Mouse (Mus musculus): ENCODE measurements around the gene Atp2b4. TPM values are rescaled to one million over a fixed set of nuclear protein-coding genes. Genes with fewer than 3 reads are reported as not detected.

Atp2b4 gene
- 12.2 and 16.3 TPM in 2 replicates for polyA plus RNA-seq (2016; fragmentation: Nextera tagmentation; extraction: Ambion mirVana)

DNA sequence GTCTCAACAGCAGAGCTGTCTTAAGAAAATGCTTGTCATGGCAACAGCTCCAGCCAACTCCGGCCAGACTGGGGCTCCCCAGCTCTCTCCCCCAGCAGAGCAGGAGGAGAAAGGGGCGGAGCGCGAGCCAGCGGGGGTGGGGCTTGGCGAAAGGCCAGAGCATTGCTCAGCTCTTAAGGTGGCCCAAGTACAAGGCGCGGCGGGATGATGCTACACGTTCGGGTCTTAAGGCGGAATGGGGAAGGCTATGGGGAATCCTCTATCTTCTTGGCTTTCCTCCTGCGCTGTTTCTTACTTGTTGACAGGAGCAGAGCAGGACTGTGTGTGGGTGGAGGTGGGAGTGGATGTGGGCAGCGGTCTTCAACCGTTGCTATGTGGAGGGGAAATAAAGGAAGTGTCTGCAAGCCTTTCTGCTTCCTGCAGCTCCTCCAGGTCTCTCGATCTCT, at the start of gene Atp2b4:
Gene Atp2b4, minus strand, starts transcription at position 94 of the 446 bp plus-strand sequence.
- H3K36me3 ChIP-seq = no peaks in the 10 kb centered on the region
- H3K27ac ChIP-seq = 0 out of 2 replicates have a peak within 1 kb of the TSS, but pooled peaks have one; percentile 17
- peak within 1 kb of the TSS; percentile 57 for H3K9ac ChIP-seq
- H3K4me3 ChIP-seq = peak within 1 kb of the TSS; percentile 49
- peak; percentile 78 for ATAC-seq (ENCODE audit: low FRiP score)
- H3K4me1 ChIP-seq = peaks cover 37% of the 10 kb centered on the region
- H3K4me2 ChIP-seq (replicated peaks) = peak within 1 kb of the TSS; percentile 89
- peaks cover 18% of the 10 kb centered on the region for H3K27me3 ChIP-seq
- under 1% methylated on average over 16 of the region's 16 CpGs for WGBS
- no peaks in the 10 kb centered on the region for H3K9me3 ChIP-seq (replicated peaks)

- WGBS = 14% methylated on average over 9 of the region's 9 CpGs
- no peak overlapping the region for H3K4me3 ChIP-seq
- H3K27ac ChIP-seq = no peak overlapping the region; the same call in 1 of the 2 replicates
- no peak overlapping the region for H3K9ac ChIP-seq
- H3K4me1 ChIP-seq = peaks cover 40% of the 10 kb centered on the region
- H3K4me2 ChIP-seq (replicated peaks) = no peak overlapping the region
- H3K27me3 ChIP-seq = no peaks in the 10 kb centered on the region
- H3K36me3 ChIP-seq = no peaks in the 10 kb centered on the region
- no peak for ATAC-seq (ENCODE audit: low FRiP score)
- no peaks in the 10 kb centered on the region for H3K9me3 ChIP-seq (replicated peaks)
Observed at GRCm38 (mm10) chr1:133844734-133845133, 43.9 kb upstream of the Atp2b4 start.

DNA sequence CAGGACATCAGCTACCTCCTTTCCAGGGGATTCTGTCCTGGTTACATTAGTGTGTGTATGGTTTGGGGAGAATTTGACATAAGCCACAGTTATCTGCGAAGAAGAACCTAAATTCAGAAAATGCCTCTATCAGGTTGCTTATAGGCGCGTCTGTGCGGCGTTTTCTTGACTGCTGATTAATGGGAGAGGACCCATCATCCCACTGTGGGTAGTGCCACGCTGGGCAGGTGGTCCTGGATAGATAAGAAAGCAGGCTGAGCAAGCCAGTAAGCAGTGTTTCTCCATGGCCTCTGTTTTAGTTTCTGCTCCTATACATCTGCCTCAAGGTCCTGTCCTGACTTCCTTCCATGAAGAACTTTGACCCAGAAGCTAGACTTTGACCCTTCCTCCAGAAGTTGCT, 43.1 kb upstream of the Atp2b4 start:
- H3K9me3 ChIP-seq (replicated peaks) = no peaks in the 10 kb centered on the region
- no peaks in the 10 kb centered on the region for H3K36me3 ChIP-seq
- H3K4me2 ChIP-seq (replicated peaks) = no peak overlapping the region
- H3K27ac ChIP-seq = no peak overlapping the region
- 78% methylated on average over 6 of the region's 6 CpGs for WGBS
- no peak for ATAC-seq (ENCODE audit: low FRiP score)
- H3K4me3 ChIP-seq = no peak overlapping the region
- no peaks in the 10 kb centered on the region for H3K27me3 ChIP-seq
- no peak overlapping the region for H3K9ac ChIP-seq
- H3K4me1 ChIP-seq = peaks cover 40% of the 10 kb centered on the region

- WGBS = 30% methylated on average over 4 of the region's 4 CpGs
- Histone ChIP-seq H3K27me3 (no peaks in the 10 kb centered on the region), H3K4me2 (replicated peaks) (no peak overlapping the region), H3K4me3 (no peak overlapping the region), H3K36me3 (no peaks in the 10 kb centered on the region), H3K4me1 (peaks cover 40% of the 10 kb centered on the region), H3K9ac (no peak overlapping the region), H3K9me3 (replicated peaks) (no peaks in the 10 kb centered on the region), H3K27ac (no peak overlapping the region)
- no peak for ATAC-seq (ENCODE audit: low FRiP score)
Observed at GRCm38 (mm10) chr1:133843370-133843769, 42.5 kb upstream of the Atp2b4 start.

- ATAC-seq (ENCODE audit: low FRiP score) = 0 out of 2 replicates have a peak, but pooled peaks have one; percentile 30
- no peak overlapping the region for H3K4me2 ChIP-seq (replicated peaks)
- no peaks in the 10 kb centered on the region for H3K9me3 ChIP-seq (replicated peaks)
- H3K27ac ChIP-seq = no peak overlapping the region
- H3K4me3 ChIP-seq = no peak overlapping the region
- 56% methylated on average over 11 of the region's 11 CpGs for WGBS
- peaks cover 40% of the 10 kb centered on the region for H3K4me1 ChIP-seq
- H3K27me3 ChIP-seq = no peaks in the 10 kb centered on the region
- H3K9ac ChIP-seq = no peak overlapping the region
- H3K36me3 ChIP-seq = no peaks in the 10 kb centered on the region
Observed at GRCm38 (mm10) chr1:133842074-133842725, 41.4 kb upstream of the Atp2b4 start.

DNA sequence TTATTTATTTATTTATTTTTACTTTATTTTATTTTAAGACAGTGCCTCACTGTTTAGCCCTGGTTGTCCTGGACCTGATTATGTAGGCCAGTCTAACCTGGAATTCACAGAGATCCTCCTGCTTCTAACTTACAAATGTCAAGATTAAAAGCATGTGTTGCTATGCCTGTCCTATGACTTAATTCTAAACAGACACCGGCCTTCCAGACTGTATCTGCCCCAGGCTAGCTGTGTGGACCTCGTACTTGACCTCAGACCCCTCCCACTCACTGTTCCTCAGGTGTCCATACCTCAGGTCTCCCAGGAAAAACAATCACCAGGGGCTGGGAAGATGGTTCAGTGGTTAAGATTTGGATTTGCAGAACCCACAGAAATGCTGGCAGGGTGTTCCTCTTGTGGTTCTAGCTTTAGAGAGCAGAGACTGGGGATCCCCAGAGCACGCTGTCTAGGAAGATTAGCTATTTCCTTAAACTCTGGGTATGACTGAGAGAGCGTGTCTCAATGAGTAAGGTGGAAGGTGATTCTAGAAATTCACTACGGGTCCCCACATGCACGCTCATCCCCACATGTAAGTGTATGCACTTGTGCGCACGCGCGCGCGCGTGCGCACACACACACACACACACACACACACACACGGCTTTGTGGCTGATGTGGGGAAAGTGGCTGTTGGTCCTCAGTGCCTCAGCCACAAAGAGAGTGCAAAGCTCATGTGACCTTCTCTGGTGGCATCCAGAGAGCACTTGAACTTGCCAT, 40.5 kb upstream of the Atp2b4 start:
- H3K27me3 ChIP-seq = no peaks in the 10 kb centered on the region
- H3K27ac ChIP-seq = no peak overlapping the region
- 89% methylated on average over 15 of the region's 15 CpGs for WGBS
- ATAC-seq (ENCODE audit: low FRiP score) = no peak
- H3K4me1 ChIP-seq = peaks cover 36% of the 10 kb centered on the region
- no peaks in the 10 kb centered on the region for H3K9me3 ChIP-seq (replicated peaks)
- no peak overlapping the region for H3K4me2 ChIP-seq (replicated peaks)
- no peak overlapping the region for H3K9ac ChIP-seq
- no peak overlapping the region for H3K4me3 ChIP-seq
- no peaks in the 10 kb centered on the region for H3K36me3 ChIP-seq

DNA sequence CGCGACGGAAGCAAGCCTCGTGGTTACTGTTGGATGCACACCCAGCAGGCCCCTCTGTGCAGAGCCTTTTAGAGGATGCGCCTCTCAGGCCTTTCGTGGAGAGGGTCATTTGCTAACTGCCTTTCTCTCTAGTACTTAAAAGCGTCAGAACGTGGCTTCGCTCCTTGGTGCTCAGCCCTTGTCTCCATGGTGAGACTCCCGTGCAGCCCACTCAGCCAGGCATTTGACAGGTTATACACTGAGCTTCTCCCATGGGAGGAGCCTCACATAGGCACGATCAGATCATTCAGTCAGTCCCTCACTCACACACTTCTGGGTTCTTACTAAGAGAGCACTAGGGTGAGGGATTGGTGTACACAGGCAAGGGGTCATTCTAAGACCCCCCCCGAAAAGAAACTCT, 39.7 kb upstream of the Atp2b4 start:
- Histone ChIP-seq H3K27ac (peak overlapping the region; percentile 26; the same call in 1 of the 2 replicates), H3K4me3 (no peak overlapping the region), H3K9ac (no peak overlapping the region), H3K36me3 (no peaks in the 10 kb centered on the region), H3K4me2 (replicated peaks) (no peak overlapping the region), H3K4me1 (peaks cover 35% of the 10 kb centered on the region), H3K9me3 (replicated peaks) (no peaks in the 10 kb centered on the region), H3K27me3 (no peaks in the 10 kb centered on the region)
- 49% methylated on average over 12 of the region's 12 CpGs for WGBS
- ATAC-seq (ENCODE audit: low FRiP score) = no peak

- Histone ChIP-seq H3K9me3 (replicated peaks) (no peaks in the 10 kb centered on the region), H3K27ac (peak overlapping the region; percentile 30; the same call in 1 of the 2 replicates), H3K4me2 (replicated peaks) (no peak overlapping the region), H3K9ac (no peak overlapping the region), H3K27me3 (0 out of 2 replicates have a peak, but pooled peaks cover 3% of the 10 kb centered on the region), H3K36me3 (no peaks in the 10 kb centered on the region), H3K4me1 (peaks cover 15% of the 10 kb centered on the region), H3K4me3 (no peak overlapping the region)
- 83% methylated on average over 6 of the region's 6 CpGs for WGBS
- no peak for ATAC-seq (ENCODE audit: low FRiP score)
Observed at GRCm38 (mm10) chr1:133834309-133834708, 33.5 kb upstream of the Atp2b4 start.

DNA sequence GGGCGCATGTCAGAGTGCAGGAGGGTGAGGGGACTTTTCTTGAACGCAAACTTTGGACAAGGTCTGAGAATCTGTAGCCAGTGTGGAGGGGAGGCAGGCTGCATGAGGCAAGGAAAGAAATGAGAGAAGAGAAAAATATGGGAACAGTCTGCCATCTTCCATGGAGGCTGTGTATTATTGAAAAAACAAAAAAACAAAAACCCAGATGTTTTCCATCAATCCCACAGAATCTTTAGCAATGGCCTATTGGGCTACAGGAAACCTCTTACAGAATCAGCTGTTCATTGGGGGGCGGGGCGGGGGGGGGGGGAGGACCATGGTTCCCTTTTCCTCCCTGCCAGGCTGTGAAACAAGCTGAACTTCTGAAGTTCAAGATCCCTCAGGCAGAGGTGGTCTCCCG, 31.9 kb upstream of the Atp2b4 start:
- H3K4me3 ChIP-seq = no peak overlapping the region
- peaks cover 3% of the 10 kb centered on the region; the same call in 1 of the 2 replicates for H3K27me3 ChIP-seq
- no peak overlapping the region for H3K9ac ChIP-seq
- 46% methylated on average over 5 of the region's 5 CpGs for WGBS
- H3K27ac ChIP-seq = no peak overlapping the region
- H3K4me1 ChIP-seq = peaks cover 20% of the 10 kb centered on the region
- ATAC-seq (ENCODE audit: low FRiP score) = no peak
- no peaks in the 10 kb centered on the region for H3K36me3 ChIP-seq
- no peaks in the 10 kb centered on the region for H3K9me3 ChIP-seq (replicated peaks)
- no peak overlapping the region for H3K4me2 ChIP-seq (replicated peaks)

- ATAC-seq (ENCODE audit: low FRiP score) = no peak
- Histone ChIP-seq H3K27me3 (peaks cover 3% of the 10 kb centered on the region; the same call in 1 of the 2 replicates), H3K4me3 (no peak overlapping the region), H3K9me3 (replicated peaks) (no peaks in the 10 kb centered on the region), H3K27ac (peak overlapping the region; percentile 90), H3K4me1 (peaks cover 32% of the 10 kb centered on the region), H3K4me2 (replicated peaks) (no peak overlapping the region), H3K9ac (no peak overlapping the region), H3K36me3 (no peaks in the 10 kb centered on the region)
- WGBS = 74% methylated on average over 7 of the region's 7 CpGs
Observed at GRCm38 (mm10) chr1:133826193-133826592, 25.4 kb upstream of the Atp2b4 start.

DNA sequence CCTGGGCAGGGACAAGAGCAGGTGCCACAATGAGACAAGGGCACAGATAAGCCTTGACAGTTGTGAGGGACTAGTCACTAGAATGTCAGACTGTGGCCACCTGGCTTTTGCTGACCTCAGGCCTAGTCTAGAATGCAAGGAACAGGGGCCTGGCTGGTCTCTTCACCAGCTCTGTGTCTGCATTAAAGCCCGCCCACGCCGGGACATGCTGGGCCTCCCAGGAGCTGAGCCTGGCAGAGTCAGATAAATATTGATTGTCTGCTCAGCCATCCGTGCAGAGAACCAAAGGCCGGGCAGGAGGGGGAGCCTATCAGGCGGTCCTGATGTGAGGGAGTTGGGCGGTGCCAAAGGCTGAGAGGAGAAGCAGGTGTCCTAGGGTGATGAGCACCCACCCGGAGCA, 24.7 kb upstream of the Atp2b4 start:
- WGBS = 6% methylated on average over 8 of the region's 8 CpGs
- Histone ChIP-seq H3K4me3 (no peak overlapping the region), H3K36me3 (no peaks in the 10 kb centered on the region), H3K9ac (0 out of 2 replicates have a peak overlapping the region, but pooled peaks have one; percentile 23), H3K4me1 (peaks cover 37% of the 10 kb centered on the region), H3K9me3 (replicated peaks) (no peaks in the 10 kb centered on the region), H3K27me3 (peaks cover 3% of the 10 kb centered on the region; the same call in 1 of the 2 replicates), H3K27ac (peak overlapping the region; percentile 90), H3K4me2 (replicated peaks) (no peak overlapping the region)
- peak; percentile 87 for ATAC-seq (ENCODE audit: low FRiP score)

- Histone ChIP-seq H3K36me3 (no peaks in the 10 kb centered on the region), H3K4me2 (replicated peaks) (no peak overlapping the region), H3K9ac (0 out of 2 replicates have a peak overlapping the region, but pooled peaks have one; percentile 23), H3K9me3 (replicated peaks) (no peaks in the 10 kb centered on the region), H3K4me1 (peaks cover 37% of the 10 kb centered on the region), H3K4me3 (no peak overlapping the region), H3K27me3 (peaks cover 3% of the 10 kb centered on the region; the same call in 1 of the 2 replicates), H3K27ac (peak overlapping the region; percentile 90)
- 64% methylated on average over 2 of the region's 2 CpGs for WGBS
- no peak; the same call in 1 of the 2 replicates for ATAC-seq (ENCODE audit: low FRiP score)
Observed at GRCm38 (mm10) chr1:133825140-133825539, 24.3 kb upstream of the Atp2b4 start.

All from hindbrain, embryonic 12.5 days (tissue).